Mouse (Mus musculus) lung, embryonic 15.5 days (tissue): ENCODE results near the gene Dysf. TPM values are rescaled to one million over a fixed set of nuclear protein-coding genes. Genes with fewer than 3 reads are reported as not detected.

ENCODE experiments used
- ATAC-seq: fragments of 200-750 bp; cut with Nextera tagmentation; 2 replicates; pipeline ENCODE4 v1.8.0; 2017; ENCODE audit warnings: moderate number of reproducible peaks, borderline replicate concordance; ENCODE audit not compliant: low FRiP score, low TSS enrichment; ENCODE audit errors: extremely low read depth
- H3K27ac ChIP-seq: fragments of 300-500 bp; sonication (generic); 2 replicates; pipeline ENCODE4 v1.5.1; 2015; ENCODE audit warnings: moderate library complexity, mild to moderate bottlenecking, inconsistent platforms
- H3K27me3 ChIP-seq: fragments of 300-500 bp; sonication (generic); 2 replicates; pipeline ENCODE4 v1.6.1; 2015; ENCODE audit warnings: inconsistent platforms
- H3K36me3 ChIP-seq: fragments of 300-500 bp; sonication (generic); 2 replicates; pipeline ENCODE4 v1.6.1; 2015; ENCODE audit warnings: inconsistent platforms
- H3K4me1 ChIP-seq: fragments of 300-500 bp; sonication (generic); 2 replicates; pipeline ENCODE4 v1.6.1; 2015; ENCODE audit warnings: inconsistent platforms
- H3K4me2 ChIP-seq: fragments of 300-500 bp; sonication (generic); 2 replicates; pipeline ENCODE4 v1.6.1; 2015; ENCODE audit warnings: inconsistent platforms, mild to moderate bottlenecking, moderate library complexity
- H3K4me3 ChIP-seq: fragments of 300-500 bp; sonication (generic); 2 replicates; pipeline ENCODE4 v1.5.1; 2015; ENCODE audit warnings: mild to moderate bottlenecking, inconsistent platforms
- H3K9ac ChIP-seq: fragments of 300-500 bp; sonication (generic); 2 replicates; pipeline ENCODE4 v1.6.1; 2015; ENCODE audit warnings: inconsistent platforms
- H3K9me3 ChIP-seq: fragments of 300-500 bp; sonication (generic); 2 replicates; pipeline ENCODE4 v1.6.1; 2016; ENCODE audit warnings: inconsistent platforms
- WGBS: fragments of 180-500 bp; shearing (Covaris S2); methylation state at CpG from one replicate; pipeline ENCODE4 v1.1.7; 2015; 5-methylcytosine and 5-hydroxymethylcytosine counted together
- polyA plus RNA-seq: library from polyadenylated mRNA; unstranded; fragments of >200 nt; fragmentation: Nextera tagmentation; extraction: Ambion mirVana; gene quantifications from 2 replicates; pipeline ENCODE4 v1.2.1, GENCODE M21; 2015

Dysf gene
- polyA plus RNA-seq, 1 experiment from 2014 or later, result 9.8 TPM

GRCm38 (mm10) chr6:84191656-84192250 lies 183.4 kb downstream of the Dysf start:
- ATAC-seq, result no peak
- H3K27ac ChIP-seq, result no peak overlapping the region
- H3K4me2 ChIP-seq, result no peak overlapping the region
- no peaks in the 10 kb centered on the region for H3K36me3 ChIP-seq
- H3K27me3 ChIP-seq, result no peaks in the 10 kb centered on the region
- H3K4me3 ChIP-seq, result no peak overlapping the region
- WGBS, result 64% methylated on average over 6 of the region's 6 CpGs
- no peaks in the 10 kb centered on the region for H3K4me1 ChIP-seq
- no peaks in the 10 kb centered on the region for H3K9me3 ChIP-seq
- no peak overlapping the region for H3K9ac ChIP-seq

- Histone ChIP-seq H3K36me3 (no peaks in the 10 kb centered on the region), H3K4me1 (no peaks in the 10 kb centered on the region), H3K4me3 (no peak overlapping the region), H3K4me2 (no peak overlapping the region), H3K9ac (no peak overlapping the region), H3K27ac (no peak overlapping the region), H3K9me3 (no peaks in the 10 kb centered on the region), H3K27me3 (no peaks in the 10 kb centered on the region)
- ATAC-seq, result no peak
- 90% methylated on average over 5 of the region's 5 CpGs for WGBS
Measured at GRCm38 (mm10) chr6:84196511-84196910, 188.1 kb downstream of the Dysf start.

GRCm38 (mm10) chr6:84197811-84198213 lies 189.4 kb downstream of the Dysf start:
- H3K9me3 ChIP-seq, result no peaks in the 10 kb centered on the region
- H3K4me3 ChIP-seq, result no peak overlapping the region
- no peak overlapping the region for H3K4me2 ChIP-seq
- no peaks in the 10 kb centered on the region for H3K36me3 ChIP-seq
- no peak for ATAC-seq
- H3K27me3 ChIP-seq, result no peaks in the 10 kb centered on the region
- 59% methylated on average over 5 of the region's 5 CpGs for WGBS
- no peaks in the 10 kb centered on the region for H3K4me1 ChIP-seq
- H3K9ac ChIP-seq, result no peak overlapping the region
- H3K27ac ChIP-seq, result no peak overlapping the region

GRCm38 (mm10) chr6:84201721-84202490 lies 193.5 kb downstream of the Dysf start:
- H3K27me3 ChIP-seq, result no peaks in the 10 kb centered on the region

GRCm38 (mm10) chr6:84205611-84206010 lies 197.2 kb downstream of the Dysf start:
- no peak overlapping the region for H3K4me2 ChIP-seq
- H3K9ac ChIP-seq, result no peak overlapping the region
- H3K4me3 ChIP-seq, result no peak overlapping the region
- no peaks in the 10 kb centered on the region for H3K9me3 ChIP-seq
- 90% methylated on average over 3 of the region's 3 CpGs for WGBS
- no peaks in the 10 kb centered on the region for H3K27me3 ChIP-seq
- H3K27ac ChIP-seq, result no peak overlapping the region
- no peaks in the 10 kb centered on the region; the same call in 1 of the 2 replicates for H3K4me1 ChIP-seq
- no peak for ATAC-seq
- no peaks in the 10 kb centered on the region for H3K36me3 ChIP-seq

More at GRCm38 (mm10) chr6:84201721-84202490, 193.5 kb downstream of the Dysf start:
- no peaks in the 10 kb centered on the region for H3K9me3 ChIP-seq
- H3K4me2 ChIP-seq, result no peak overlapping the region
- H3K4me3 ChIP-seq, result no peak overlapping the region
- H3K27ac ChIP-seq, result no peak overlapping the region
- H3K36me3 ChIP-seq, result no peaks in the 10 kb centered on the region
- 76% methylated on average over 8 of the region's 8 CpGs for WGBS
- no peaks in the 10 kb centered on the region for H3K4me1 ChIP-seq
- no peak overlapping the region for H3K9ac ChIP-seq
- no peak for ATAC-seq

GRCm38 (mm10) chr6:84208589-84208988 lies 200.2 kb downstream of the Dysf start:
- Histone ChIP-seq H3K4me2 (no peak overlapping the region), H3K27me3 (no peaks in the 10 kb centered on the region), H3K4me1 (no peaks in the 10 kb centered on the region; the same call in 1 of the 2 replicates), H3K36me3 (no peaks in the 10 kb centered on the region), H3K27ac (no peak overlapping the region), H3K9ac (no peak overlapping the region), H3K4me3 (no peak overlapping the region), H3K9me3 (no peaks in the 10 kb centered on the region)
- ATAC-seq, result no peak
- 70% methylated on average over 4 of the region's 4 CpGs for WGBS

- no peaks in the 10 kb centered on the region for H3K36me3 ChIP-seq
- H3K9ac ChIP-seq, result no peak overlapping the region
- no peaks in the 10 kb centered on the region for H3K9me3 ChIP-seq
- H3K27me3 ChIP-seq, result no peaks in the 10 kb centered on the region
- no peak overlapping the region for H3K4me3 ChIP-seq
- peak; percentile 50; the same call in 1 of the 2 replicates for ATAC-seq
- H3K4me1 ChIP-seq, result no peaks in the 10 kb centered on the region; the same call in 1 of the 2 replicates
- no peak overlapping the region for H3K27ac ChIP-seq
- no peak overlapping the region for H3K4me2 ChIP-seq
- 61% methylated on average over 13 of the region's 13 CpGs for WGBS
Measured at GRCm38 (mm10) chr6:84209736-84210434, 201.5 kb downstream of the Dysf start.

- WGBS, result 60% methylated on average over 7 of the region's 7 CpGs
- Histone ChIP-seq H3K27me3 (no peaks in the 10 kb centered on the region), H3K4me1 (no peaks in the 10 kb centered on the region; the same call in 1 of the 2 replicates), H3K4me2 (no peak overlapping the region), H3K4me3 (no peak overlapping the region), H3K27ac (no peak overlapping the region), H3K9ac (no peak overlapping the region), H3K9me3 (no peaks in the 10 kb centered on the region), H3K36me3 (no peaks in the 10 kb centered on the region)
- no peak for ATAC-seq
Measured at GRCm38 (mm10) chr6:84211473-84211872, 203.1 kb downstream of the Dysf start.

GRCm38 (mm10) chr6:84213101-84213500 lies 204.7 kb downstream of the Dysf start:
- Histone ChIP-seq H3K27me3 (no peaks in the 10 kb centered on the region), H3K4me3 (no peak overlapping the region), H3K36me3 (no peaks in the 10 kb centered on the region), H3K9ac (no peak overlapping the region), H3K9me3 (no peaks in the 10 kb centered on the region), H3K27ac (no peak overlapping the region), H3K4me2 (no peak overlapping the region), H3K4me1 (no peaks in the 10 kb centered on the region; the same call in 1 of the 2 replicates)
- WGBS, result 41% methylated on average over 3 of the region's 3 CpGs
- no peak for ATAC-seq

GRCm38 (mm10) chr6:84217216-84217933 lies 209.0 kb downstream of the Dysf start:
- ATAC-seq, result no peak
- no peaks in the 10 kb centered on the region for H3K27me3 ChIP-seq
- H3K4me2 ChIP-seq, result no peak overlapping the region
- no peak overlapping the region for H3K27ac ChIP-seq
- H3K4me1 ChIP-seq, result no peaks in the 10 kb centered on the region
- no CpG with 5 or more reads among the region's 1 CpGs for WGBS
- no peaks in the 10 kb centered on the region for H3K36me3 ChIP-seq
- H3K9me3 ChIP-seq, result no peaks in the 10 kb centered on the region
- no peak overlapping the region for H3K9ac ChIP-seq
- H3K4me3 ChIP-seq, result no peak overlapping the region

GRCm38 (mm10) chr6:84219119-84219518 lies 210.7 kb downstream of the Dysf start:
- Histone ChIP-seq H3K4me2 (no peak overlapping the region), H3K4me1 (no peaks in the 10 kb centered on the region), H3K27ac (no peak overlapping the region), H3K36me3 (no peaks in the 10 kb centered on the region), H3K4me3 (no peak overlapping the region), H3K27me3 (no peaks in the 10 kb centered on the region), H3K9me3 (no peaks in the 10 kb centered on the region), H3K9ac (no peak overlapping the region)
- WGBS, result 67% methylated on average over 11 of the region's 11 CpGs
- ATAC-seq, result no peak
